Mouse (Mus musculus): ENCODE results near the gene Tshz2.
A peak's percentile ranks its signal among the peaks of the same experiment; 100 is the strongest.
"Not testable (repeated sequence)": the region's sequence is repeated elsewhere in the genome, so short reads cannot be mapped to it uniquely, and the experiment has no call there.

The Tshz2 gene

DNA sequence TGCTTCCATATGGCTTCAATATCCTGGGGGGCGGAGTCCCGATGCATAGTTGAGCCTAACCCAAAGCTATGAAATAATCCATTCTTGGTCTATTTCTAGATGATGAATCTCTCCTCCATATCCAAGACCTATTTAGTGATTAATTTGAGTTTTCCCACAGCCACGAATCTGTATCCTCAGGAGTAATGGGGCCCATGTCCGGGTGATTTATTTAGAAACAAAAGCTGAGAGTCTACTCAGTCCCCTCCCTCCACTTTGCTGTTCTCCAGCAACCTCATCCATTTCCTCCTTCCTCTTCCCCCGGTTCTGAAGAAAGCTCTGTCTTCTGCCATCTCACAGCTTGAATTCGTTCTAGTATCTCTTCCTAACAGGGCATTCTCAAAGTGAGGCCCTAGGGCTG, 125.3 kb downstream of the Tshz2 start:
- DNase-seq (ENCODE audit: low spot score) = no peak

- DNase-seq (ENCODE audit: low spot score) = no peak
Measured at GRCm38 (mm10) chr2:169760117-169760516, 127.3 kb downstream of the Tshz2 start.

DNA sequence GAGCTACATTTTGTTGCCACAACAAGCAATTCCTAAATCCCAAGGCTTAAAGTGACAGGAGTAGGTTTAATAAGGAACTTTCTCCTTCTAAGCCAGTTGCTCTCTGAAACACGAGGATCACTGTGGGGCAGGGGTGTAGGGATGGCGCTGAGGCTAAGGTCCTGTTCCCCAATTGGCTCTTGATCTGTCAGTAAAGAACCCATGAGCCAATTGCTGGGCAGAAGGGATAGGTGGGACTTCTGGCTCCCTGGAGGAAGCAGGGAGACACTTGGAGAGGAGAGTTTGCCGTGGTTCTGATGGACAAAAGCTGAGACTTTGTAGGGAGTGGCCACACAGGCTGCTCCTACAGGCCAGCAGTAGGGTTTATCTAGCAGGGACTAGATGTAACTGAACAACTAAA, 128.9 kb downstream of the Tshz2 start:
- DNase-seq (ENCODE audit: low spot score) = no peak

DNA sequence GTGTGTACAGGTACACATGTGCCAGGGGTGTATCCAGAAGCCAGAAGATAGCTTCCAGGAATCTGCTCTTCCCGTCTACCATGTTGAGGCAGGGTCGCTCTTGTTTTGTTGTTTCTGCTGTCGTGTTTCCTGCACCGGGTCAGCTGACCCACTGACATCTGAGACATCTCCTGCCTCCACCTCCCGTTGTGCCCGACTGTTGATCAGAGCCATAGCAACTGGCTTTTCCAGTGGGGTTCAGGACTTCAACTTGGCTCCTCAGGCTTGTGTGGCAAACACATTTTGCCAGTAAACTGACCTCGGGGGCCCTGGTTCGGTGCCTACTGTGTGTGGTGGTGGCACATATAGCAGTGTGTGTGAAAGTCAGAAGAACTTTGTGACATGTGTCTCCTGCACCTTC, 129.5 kb downstream of the Tshz2 start:
- no peak for DNase-seq (ENCODE audit: low spot score)

DNA sequence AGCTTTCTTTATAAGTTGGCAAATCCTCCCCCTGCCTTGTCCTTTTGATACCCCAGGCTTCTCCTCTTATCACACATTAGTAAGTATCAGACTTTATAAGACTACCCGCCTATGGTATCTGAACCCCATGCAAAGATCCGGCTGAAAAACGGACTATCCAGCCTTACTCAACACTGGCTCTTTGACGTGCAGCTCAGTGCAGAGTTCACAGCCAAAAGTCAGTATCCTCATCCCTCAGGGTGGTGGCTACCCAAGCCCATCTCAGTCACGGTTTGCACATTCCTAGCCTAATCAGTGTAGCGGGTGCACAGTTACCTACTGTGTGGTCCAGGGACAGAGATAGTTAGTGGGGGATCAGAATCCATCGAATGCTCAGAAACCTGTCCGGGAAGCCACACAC, 130.9 kb downstream of the Tshz2 start:
- no peak for DNase-seq (ENCODE audit: low spot score)

- no peak for DNase-seq (ENCODE audit: low spot score)
Measured at GRCm38 (mm10) chr2:169766247-169766646, 133.4 kb downstream of the Tshz2 start.

- DNase-seq (ENCODE audit: low spot score) = no peak
Measured at GRCm38 (mm10) chr2:169767281-169767680, 134.5 kb downstream of the Tshz2 start.

GRCm38 (mm10) chr2:169775078-169775477, 142.3 kb downstream of the Tshz2 start:
- no peak for DNase-seq (ENCODE audit: low spot score)

GRCm38 (mm10) chr2:169777242-169777641, 144.4 kb downstream of the Tshz2 start:
- no peak for DNase-seq (ENCODE audit: low spot score)

DNA sequence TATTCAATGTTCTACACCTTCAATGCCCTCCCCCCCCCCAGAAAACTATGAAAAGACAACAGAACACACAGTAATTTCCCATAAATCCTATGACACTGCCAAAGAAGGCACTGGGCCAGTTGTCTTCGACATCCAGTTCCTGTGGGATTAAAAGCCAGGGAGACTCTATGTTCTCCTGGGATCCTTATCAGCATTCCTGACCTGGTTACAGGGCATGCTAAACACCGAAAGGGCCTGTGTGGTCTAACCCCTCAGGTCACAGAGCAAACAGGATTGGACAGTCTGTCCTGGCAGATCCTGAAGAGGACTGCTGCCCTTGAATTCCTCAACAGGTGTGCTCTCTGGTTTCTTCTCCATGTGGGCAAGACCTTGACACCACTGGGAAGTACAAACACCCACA, 145.0 kb downstream of the Tshz2 start:
- no peak for DNase-seq (ENCODE audit: low spot score)

GRCm38 (mm10) chr2:169778740-169779345, 146.0 kb downstream of the Tshz2 start:
- DNase-seq (ENCODE audit: low spot score) = no peak

DNA sequence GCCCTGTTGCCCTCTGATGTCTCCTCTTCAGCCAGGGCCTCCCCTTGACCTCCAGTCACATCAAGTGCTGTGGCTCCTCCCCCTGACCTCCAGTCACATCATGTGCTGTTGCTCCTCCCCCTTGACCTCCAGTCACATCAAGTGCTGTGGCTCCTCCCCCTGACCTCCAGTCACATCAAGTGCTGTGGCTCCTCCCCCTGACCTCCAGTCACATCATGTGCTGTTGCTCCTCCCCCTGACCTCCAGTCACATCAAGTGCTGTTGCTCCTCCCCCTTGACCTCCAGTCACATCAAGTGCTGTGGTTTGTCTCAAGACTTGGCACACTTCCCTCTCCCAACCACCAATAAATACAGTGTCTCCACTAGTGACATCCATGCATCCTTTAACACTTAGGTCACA, 148.9 kb downstream of the Tshz2 start:
- not testable (repeated sequence) for DNase-seq (ENCODE audit: low spot score)

DNA sequence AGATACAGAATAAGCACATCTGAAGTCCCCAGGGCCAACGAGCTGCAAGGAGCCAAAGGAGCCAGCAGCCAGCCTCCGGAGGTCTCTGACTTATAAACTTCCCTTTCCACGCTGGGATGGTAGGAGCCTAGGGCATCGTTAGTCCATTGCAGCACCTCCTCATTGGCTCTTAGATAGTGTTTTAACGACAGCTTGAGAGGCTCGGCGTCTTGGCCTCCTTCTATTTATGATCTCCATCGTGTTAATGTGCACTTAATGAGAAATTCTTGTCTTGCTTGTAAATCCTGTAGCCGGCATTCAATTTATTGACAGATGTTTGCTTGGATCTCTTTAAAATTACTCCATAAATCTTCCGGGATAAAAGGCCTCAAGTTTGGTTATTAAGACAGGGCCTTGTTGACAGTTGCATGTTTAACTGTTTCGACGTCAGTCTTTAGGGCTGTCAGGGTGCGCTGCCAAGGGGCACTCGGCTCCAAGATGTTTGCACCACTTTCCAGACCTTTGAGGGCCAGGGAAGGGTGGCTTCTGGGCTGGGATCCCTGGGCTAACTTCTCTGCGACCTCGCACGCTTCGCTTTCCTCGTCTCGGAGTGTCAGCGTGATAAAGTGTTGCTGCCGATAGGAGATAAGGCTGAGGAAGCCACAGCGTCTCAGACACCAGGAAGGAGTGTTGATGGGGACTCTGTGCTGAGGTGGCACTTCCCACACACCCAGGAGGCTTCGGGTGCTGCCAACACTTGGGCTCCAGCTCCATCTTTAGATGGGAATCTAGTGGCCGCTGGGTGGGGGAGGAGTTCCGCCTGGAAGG, 150.3 kb downstream of the Tshz2 start:
- DNase-seq (ENCODE audit: low spot score) = no peak

- no peak for DNase-seq (ENCODE audit: low spot score)
Measured at GRCm38 (mm10) chr2:169783681-169784033, 150.8 kb downstream of the Tshz2 start.

DNA sequence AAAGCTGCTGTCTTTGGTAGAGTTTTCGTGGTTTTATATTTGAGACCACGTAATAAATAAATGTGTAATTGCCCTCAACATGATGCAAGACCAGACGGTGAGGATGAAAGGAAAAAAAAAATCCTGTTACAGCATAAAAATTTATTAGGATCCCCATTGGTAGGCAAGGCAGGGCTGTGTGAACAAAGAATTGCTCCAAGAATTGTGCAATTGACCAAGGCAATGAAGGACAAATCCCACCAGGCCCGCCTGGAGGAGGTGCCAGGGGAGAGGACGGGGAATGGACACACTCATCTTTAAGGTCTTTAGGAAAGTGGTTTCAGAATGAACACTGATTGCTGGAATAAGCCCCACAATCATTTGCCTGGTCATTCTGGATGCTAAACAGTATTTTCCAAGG, 154.6 kb downstream of the Tshz2 start:
- no peak for DNase-seq (ENCODE audit: low spot score)

- no peak for DNase-seq (ENCODE audit: low spot score)
Measured at GRCm38 (mm10) chr2:169787906-169788305, 155.1 kb downstream of the Tshz2 start.

GRCm38 (mm10) chr2:169790439-169791131, 157.8 kb downstream of the Tshz2 start:
- peak; percentile 75 for DNase-seq (ENCODE audit: low spot score)

GRCm38 (mm10) chr2:169792706-169793105, 159.9 kb downstream of the Tshz2 start:
- no peak for DNase-seq (ENCODE audit: low spot score)

DNA sequence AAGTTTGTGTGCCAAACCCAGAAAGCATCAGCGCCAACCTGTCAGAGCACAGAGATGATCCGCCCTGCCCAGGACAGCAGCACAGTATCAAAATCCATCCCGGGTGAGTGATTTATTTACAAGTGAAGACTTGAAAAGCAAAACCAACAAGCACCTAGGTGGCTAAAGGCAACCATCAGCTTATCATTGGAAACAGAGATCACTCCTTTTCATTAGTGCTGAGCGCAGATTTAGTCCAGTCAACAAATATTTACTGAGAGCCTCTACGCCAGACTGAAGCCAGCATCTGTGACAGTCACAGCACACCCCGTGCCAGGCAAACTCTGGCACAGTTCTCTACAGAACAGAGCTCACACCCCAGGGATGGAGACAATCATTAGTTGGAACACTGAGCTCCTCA, 169.4 kb downstream of the Tshz2 start:
- DNase-seq (ENCODE audit: low spot score) = no peak

DNA sequence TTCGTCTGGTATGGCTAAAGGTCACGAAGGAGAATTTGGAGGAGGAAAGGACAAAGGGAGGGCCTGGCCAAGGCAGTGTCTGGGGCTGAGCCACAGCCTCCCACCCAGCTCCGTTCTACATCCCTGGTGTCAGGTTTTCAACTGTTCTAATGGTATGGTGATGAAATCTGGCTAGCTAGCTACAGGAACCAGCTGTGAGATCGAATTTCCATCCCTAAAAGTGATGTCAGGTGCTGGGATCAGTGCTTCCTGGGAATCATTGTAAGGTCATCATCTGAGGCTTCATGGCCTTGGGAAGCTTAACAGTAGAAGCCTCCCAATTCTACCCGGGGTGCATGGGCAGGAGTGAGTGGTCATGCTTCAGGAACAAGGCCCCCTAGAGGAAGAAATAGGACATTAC, 171.6 kb downstream of the Tshz2 start:
- no peak for DNase-seq (ENCODE audit: low spot score)

- DNase-seq (ENCODE audit: low spot score) = no peak
Measured at GRCm38 (mm10) chr2:169805545-169805944, 172.7 kb downstream of the Tshz2 start.

DNA sequence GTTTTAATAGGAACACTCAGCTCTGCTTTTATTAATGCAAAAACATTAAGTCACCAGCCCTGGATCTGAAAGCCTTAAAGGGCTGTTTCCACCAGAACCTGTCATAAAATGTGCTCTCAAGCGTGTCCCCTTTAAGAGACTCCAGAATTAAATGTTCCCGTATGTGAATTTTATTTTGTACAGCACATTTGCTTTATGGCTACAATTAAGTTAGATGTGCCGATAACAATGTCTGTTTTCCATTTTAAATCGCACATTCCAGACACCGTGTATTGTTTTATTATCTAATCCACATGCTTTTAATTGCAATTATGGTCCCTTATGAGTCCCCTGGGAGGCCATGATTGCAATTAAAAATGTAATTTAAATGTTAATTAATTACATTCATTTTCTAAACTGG, 178.8 kb downstream of the Tshz2 start:
- DNase-seq (ENCODE audit: low spot score) = no peak

- no peak for DNase-seq (ENCODE audit: low spot score)
Measured at GRCm38 (mm10) chr2:169812055-169812454, 179.2 kb downstream of the Tshz2 start.

Data from yolk sac, embryonic 10.5 days (tissue).